Mouse (Mus musculus) brain, embryonic 14.5 days (tissue): Measurements from ENCODE around the gene Apln. TPM values are rescaled to one million over a fixed set of nuclear protein-coding genes. Genes with fewer than 3 reads are reported as not detected.

Source experiments
- DNase-seq: peaks from one replicate; pipeline ENCODE4 v3.0.0-alpha.2; 2011; ENCODE audit warnings: low read depth
- CTCF ChIP-seq: fragments of 200-500 bp; IDR thresholded peaks from 2 replicates; pipeline ENCODE4 v1.5.1; 2012; ENCODE audit warnings: inconsistent platforms, mild to moderate bottlenecking, moderate library complexity, borderline replicate concordance; ENCODE audit not compliant: insufficient read depth, insufficient read length; ENCODE audit errors: extremely low read depth
- POLR2A ChIP-seq: fragments of 200-500 bp; IDR thresholded peaks from 2 replicates; pipeline ENCODE4 v1.6.1; 2012; ENCODE audit warnings: mild to moderate bottlenecking, inconsistent platforms, borderline replicate concordance; ENCODE audit not compliant: poor library complexity, insufficient read depth, insufficient read length, severe bottlenecking; ENCODE audit errors: extremely low read depth
- polyA plus RNA-seq: library from polyadenylated mRNA; depleted of rRNA; stranded (reverse); fragments of >200 nt; gene quantifications from 2 replicates; pipeline ENCODE4 v1.2.3, GENCODE M21; 2012

Gene Apln
- polyA plus RNA-seq, 1 experiment, result 6.8 TPM

DNA sequence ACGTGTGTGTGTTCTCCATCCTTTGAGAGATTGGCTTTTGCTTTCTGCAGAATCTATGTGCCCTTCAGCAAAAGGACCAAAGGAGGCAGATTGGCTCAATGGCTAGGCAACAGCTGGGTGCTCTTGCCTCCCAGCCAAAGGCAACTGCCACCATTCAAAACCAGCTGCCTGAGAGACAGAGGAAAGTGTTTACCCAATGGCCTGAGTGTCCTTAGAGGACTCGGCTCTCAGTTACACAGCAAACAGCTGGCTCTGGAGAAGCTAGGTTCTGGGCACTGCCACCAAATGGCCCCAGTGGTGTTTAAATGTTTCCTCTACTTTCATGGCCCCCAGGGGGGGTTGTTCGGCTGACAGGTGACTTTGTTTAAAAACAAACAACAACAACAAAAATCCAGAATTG lies 19.1 kb upstream of the Apln start:
- DNase-seq, result no peak
- TF ChIP-seq POLR2A (no peak), CTCF (no peak)

GRCm38 (mm10) chrX:48046315-48046714 lies 11.7 kb upstream of the Apln start:
- no peak for TF ChIP-seq CTCF
- no peak for DNase-seq

DNA sequence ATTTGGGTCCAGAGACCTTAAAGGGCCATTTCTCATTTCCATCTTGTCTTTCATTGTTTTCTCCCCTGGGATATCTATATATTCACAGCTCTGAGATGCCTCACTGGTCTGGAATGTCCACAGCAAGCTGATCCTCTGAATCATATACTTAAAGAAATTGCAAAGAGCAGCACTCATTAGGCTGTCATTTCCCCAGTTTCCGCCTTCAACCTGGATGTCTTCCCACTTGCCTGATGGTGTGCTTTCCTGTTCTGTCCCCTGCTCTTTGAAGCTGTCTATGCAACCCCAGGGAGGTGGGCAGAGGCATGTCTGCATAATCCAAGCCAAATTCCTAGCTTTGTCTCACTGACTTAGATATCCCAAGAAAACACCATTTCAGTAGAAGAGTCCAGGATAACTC lies 9.6 kb upstream of the Apln start:
- no peak for DNase-seq
- TF ChIP-seq POLR2A (no peak), CTCF (no peak)

DNA sequence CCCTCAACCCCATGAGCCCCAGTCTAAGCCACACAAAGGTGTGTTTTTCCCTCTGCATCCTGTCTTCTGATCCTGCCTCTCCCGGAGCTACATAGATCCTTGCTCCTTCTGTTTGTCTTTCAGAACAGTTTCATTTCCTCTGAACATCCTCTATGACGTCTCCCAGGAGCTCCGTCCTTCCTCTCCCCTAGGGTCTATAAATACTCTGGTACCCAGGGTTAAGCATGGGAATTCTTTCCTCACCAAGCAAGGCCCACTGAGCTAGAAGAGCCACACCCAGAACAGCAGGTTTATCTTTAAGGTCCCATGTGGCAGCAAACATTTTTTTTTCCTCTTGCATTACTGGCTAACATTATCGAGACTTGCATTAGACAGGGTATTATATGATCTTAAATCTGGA lies 8.1 kb upstream of the Apln start:
- DNase-seq, result no peak
- no peak for TF ChIP-seq CTCF
- no peak for TF ChIP-seq POLR2A

DNA sequence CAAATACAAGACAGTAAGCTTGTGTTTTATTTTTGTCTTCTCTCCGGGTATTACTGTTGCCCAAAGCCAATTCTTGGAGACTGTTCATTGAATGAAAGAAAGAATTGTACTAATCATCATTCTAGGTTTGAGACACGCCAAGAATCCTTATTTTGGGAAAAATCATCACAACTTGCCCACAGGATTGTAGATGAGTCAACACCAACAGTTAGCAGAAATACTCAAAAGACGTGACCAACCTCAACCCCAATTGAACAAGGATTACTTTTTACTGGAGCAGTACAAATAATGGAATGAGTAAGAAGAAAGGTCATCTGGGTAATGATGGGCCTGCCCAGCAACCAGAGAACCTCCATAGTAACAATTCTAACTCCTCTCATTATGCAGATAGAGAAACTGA lies 5.7 kb upstream of the Apln start:
- TF ChIP-seq CTCF (no peak), POLR2A (no peak)

GRCm38 (mm10) chrX:48033766-48034143 lies 898 bp downstream of the Apln start:
- no peak for DNase-seq
- no peak for TF ChIP-seq POLR2A
- no peak for TF ChIP-seq CTCF

More for the DNA sequence above, 5.7 kb upstream of the Apln start:
- no peak for DNase-seq

DNA sequence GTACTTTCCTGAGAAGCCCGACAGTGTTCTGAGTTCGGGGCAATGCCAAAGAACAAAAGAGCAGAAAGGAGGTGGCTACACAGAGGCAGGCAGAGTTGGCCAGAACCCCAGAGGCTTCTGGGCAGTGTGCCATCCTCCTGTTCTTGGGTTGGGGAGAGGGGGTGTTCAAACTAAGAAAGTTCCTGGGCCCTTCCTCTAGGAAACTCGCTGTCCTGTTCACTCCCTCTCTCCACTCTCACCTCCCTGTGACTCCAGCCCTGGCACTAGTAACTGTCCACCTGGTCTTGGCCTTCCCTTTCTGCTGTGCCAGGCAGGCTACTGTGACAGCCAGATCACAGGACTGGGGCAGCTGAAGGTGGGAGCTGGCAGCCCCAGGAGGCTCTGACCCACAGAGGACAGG lies 1.6 kb downstream of the Apln start:
- TF ChIP-seq CTCF (no peak), POLR2A (no peak)
- DNase-seq, result peak; percentile 74

- no peak for DNase-seq
- TF ChIP-seq POLR2A (no peak), CTCF (no peak)
These were observed 2.8 kb downstream of the Apln start for GRCm38 (mm10) chrX:48031866-48032265.

DNA sequence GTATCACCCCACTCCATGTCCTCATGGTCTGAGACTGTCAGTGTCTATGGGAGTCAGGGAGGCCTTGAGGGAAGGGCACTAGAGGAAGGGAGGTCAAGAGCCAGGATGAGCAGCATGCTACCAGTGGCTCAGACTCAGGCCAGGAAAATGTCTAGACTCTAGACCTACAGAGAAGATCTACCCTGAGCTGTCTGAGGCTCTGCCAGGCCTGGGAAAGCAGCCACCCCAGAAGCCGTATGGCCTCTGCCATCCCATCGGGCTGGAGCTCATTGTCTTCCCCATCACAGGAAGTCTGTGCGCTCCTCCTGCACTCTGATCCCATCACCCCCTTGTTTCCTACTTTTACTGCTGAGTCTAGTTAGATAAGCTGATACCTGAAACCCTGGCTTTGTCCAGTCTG lies 4.1 kb downstream of the Apln start:
- DNase-seq, result no peak
- no peak for TF ChIP-seq POLR2A
- TF ChIP-seq CTCF, result no peak

DNA sequence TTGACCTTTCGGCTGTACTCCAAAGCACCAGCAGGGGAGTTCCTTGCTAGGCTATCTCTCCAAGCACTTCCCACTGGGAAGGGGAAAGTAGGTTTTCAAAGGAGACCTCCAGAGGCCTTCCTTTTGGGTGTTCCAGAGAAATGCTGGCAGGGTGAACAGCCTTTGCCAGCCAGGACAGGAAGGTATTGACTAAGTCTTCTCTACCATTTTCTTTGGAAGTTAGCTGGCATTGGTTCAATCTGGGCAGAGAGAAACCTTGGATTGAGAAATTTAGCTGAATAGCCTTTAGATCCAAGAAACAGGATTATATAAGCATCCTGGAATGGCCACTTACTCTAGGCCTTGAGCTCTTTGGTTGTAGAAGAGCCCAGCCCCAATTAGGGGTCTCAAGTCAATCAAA lies 11.8 kb downstream of the Apln start:
- DNase-seq, result no peak
- TF ChIP-seq POLR2A, result no peak
- TF ChIP-seq CTCF, result no peak

DNA sequence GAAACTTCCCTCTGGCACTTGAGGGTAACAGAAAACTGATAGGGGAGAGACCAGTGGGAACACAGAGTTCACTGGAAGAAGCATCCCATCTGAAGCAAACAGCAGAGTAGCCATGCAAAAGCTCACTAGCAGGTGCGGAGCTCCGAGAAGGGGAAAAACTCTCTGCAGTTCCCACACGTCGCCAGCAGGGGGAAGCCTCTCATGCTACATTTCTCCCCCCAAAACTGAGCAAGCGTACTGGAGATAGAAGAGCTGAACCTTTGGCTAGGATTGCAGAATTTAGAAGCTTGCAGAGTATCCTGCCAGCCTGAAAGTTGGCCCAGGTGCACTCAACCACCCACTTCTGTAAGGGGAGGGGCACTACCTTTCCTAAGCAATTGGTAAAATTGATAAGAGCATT lies 14.7 kb downstream of the Apln start:
- DNase-seq, result peak; percentile 77

GRCm38 (mm10) chrX:48019359-48019758 lies 15.3 kb downstream of the Apln start:
- DNase-seq, result no peak
- no peak for TF ChIP-seq POLR2A
- no peak for TF ChIP-seq CTCF

More for the DNA sequence above, 14.7 kb downstream of the Apln start:
- TF ChIP-seq POLR2A, result no peak
- peak; percentile 86 for TF ChIP-seq CTCF
